Mouse (Mus musculus) stomach, embryonic 16.5 days (tissue): ENCODE results near the gene Srpr. TPM values are rescaled to one million over a fixed set of nuclear protein-coding genes. Genes with fewer than 3 reads are reported as not detected.

ENCODE experiments used
- ATAC-seq: fragments of 200-750 bp; cut with Nextera tagmentation; 2 replicates; pipeline ENCODE4 v1.8.0; 2017; ENCODE audit warnings: moderate number of reproducible peaks, moderate TSS enrichment; ENCODE audit not compliant: insufficient read depth, low FRiP score
- H3K27ac ChIP-seq: fragments of 300-500 bp; sonication (generic); 2 replicates; pipeline ENCODE4 v1.5.1; 2014; ENCODE audit warnings: low read length
- H3K27me3 ChIP-seq: fragments of 300-500 bp; sonication (generic); 2 replicates; pipeline ENCODE4 v1.6.1; 2014; ENCODE audit warnings: low read length, control low read depth, mixed read lengths; ENCODE audit not compliant: control insufficient read depth, insufficient read depth
- H3K36me3 ChIP-seq: fragments of 300-500 bp; sonication (generic); 2 replicates; pipeline ENCODE4 v1.6.1; 2014; ENCODE audit warnings: low read length; ENCODE audit not compliant: control insufficient read depth, insufficient read depth
- H3K4me1 ChIP-seq: fragments of 300-500 bp; sonication (generic); 2 replicates; pipeline ENCODE4 v1.6.1; 2014; ENCODE audit warnings: low read length, control low read depth, mixed read lengths; ENCODE audit not compliant: control insufficient read depth, insufficient read depth
- H3K4me2 ChIP-seq: fragments of 300-500 bp; sonication (generic); 2 replicates; pipeline ENCODE4 v1.6.1; 2014; ENCODE audit warnings: low read depth, low read length, mixed read lengths
- H3K4me3 ChIP-seq: fragments of 300-500 bp; sonication (generic); replicated peaks from 2 replicates; pipeline ENCODE4 v1.5.1; 2014; ENCODE audit warnings: mild to moderate bottlenecking, low read length
- H3K9ac ChIP-seq: fragments of 300-500 bp; sonication (generic); 2 replicates; pipeline ENCODE4 v1.6.1; 2014; ENCODE audit warnings: low read length
- H3K9me3 ChIP-seq: fragments of 300-500 bp; sonication (generic); replicated peaks from 2 replicates; pipeline ENCODE4 v1.6.1; 2016; ENCODE audit warnings: low read length, control low read depth; ENCODE audit not compliant: control insufficient read depth
- WGBS: fragments of 180-500 bp; shearing (Covaris S2); extraction: QIAGEN DNeasy Blood & Tissue Kit; methylation state at CpG from one replicate; pipeline ENCODE4 v1.1.7; 2014; 5-methylcytosine and 5-hydroxymethylcytosine counted together
- polyA plus RNA-seq: library from polyadenylated mRNA; unstranded; fragments of >200 nt; fragmentation: Nextera tagmentation; extraction: Ambion mirVana; gene quantifications from 2 replicates; pipeline ENCODE4 v1.2.1, GENCODE M21; 2015

Gene Srpr
- polyA plus RNA-seq, 1 experiment from 2014 or later = 143 TPM

- Histone ChIP-seq H3K27me3 (no peaks in the 10 kb centered on the region), H3K4me3 (no peak overlapping the region), H3K27ac (no peak overlapping the region), H3K4me1 (no peaks in the 10 kb centered on the region), H3K4me2 (no peak overlapping the region), H3K9ac (no peak overlapping the region), H3K36me3 (no peaks in the 10 kb centered on the region), H3K9me3 (no peaks in the 10 kb centered on the region)
- ATAC-seq = no peak; the same call in 1 of the 2 replicates
- WGBS = 68% methylated on average over 5 of the region's 5 CpGs
These were observed 35.7 kb upstream of the Srpr start for GRCm38 (mm10) chr9:35164142-35164874.

GRCm38 (mm10) chr9:35166144-35166797 lies 33.7 kb upstream of the Srpr start:
- 29% methylated on average over 3 of the region's 3 CpGs for WGBS
- Histone ChIP-seq H3K27ac (no peak overlapping the region), H3K9me3 (no peaks in the 10 kb centered on the region), H3K4me2 (no peak overlapping the region), H3K4me3 (no peak overlapping the region), H3K9ac (peak overlapping the region; percentile 26; the same call in 1 of the 2 replicates), H3K4me1 (no peaks in the 10 kb centered on the region), H3K27me3 (no peaks in the 10 kb centered on the region), H3K36me3 (0 out of 2 replicates have a peak, but pooled peaks cover 5% of the 10 kb centered on the region)
- ATAC-seq = peak; percentile 57; the same call in 1 of the 2 replicates

DNA sequence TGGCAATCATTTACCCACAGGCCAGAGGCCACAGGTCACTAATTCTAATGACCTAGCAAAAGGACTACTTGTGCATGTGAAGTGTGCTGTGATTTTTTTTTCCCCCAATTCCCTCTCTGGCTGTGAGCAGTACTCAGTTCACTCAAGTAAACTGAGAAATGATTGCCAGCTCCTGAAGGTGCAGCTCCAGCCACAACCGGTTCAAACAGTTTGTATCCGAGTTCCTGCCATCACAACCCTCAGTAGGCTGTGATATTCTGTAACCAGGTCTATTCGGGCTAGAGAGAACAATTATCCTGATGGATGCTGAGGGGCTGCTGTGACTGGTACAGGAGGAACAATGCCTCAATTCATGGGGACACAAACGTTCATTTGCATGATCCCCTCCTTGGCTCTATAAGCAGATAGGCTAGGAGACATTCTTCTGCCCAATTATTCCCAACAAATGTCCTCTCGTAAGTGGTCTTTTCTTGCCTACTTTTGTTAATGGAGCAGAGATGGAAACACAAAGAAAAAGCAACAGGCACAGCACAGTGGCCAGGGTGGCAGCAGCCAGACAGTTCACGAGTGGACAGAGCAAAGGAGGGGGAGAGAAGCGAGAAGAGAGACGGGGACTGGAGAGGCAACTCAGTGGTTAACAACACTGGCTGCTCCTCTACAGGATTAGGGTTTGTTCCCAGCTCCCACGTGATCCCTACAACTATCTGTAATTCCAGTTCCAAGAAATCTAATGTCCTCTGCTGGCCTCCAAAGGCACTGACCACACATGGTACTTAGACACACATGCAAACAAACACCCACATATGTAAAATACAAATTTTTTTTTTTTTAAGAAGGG lies 33.0 kb upstream of the Srpr start:
- Histone ChIP-seq H3K9me3 (no peaks in the 10 kb centered on the region), H3K27me3 (no peaks in the 10 kb centered on the region), H3K4me2 (no peak overlapping the region), H3K9ac (no peak overlapping the region), H3K4me1 (no peaks in the 10 kb centered on the region), H3K27ac (no peak overlapping the region), H3K4me3 (no peak overlapping the region), H3K36me3 (0 out of 2 replicates have a peak, but pooled peaks cover 5% of the 10 kb centered on the region)
- ATAC-seq = no peak
- 57% methylated on average over 9 of the region's 9 CpGs for WGBS

DNA sequence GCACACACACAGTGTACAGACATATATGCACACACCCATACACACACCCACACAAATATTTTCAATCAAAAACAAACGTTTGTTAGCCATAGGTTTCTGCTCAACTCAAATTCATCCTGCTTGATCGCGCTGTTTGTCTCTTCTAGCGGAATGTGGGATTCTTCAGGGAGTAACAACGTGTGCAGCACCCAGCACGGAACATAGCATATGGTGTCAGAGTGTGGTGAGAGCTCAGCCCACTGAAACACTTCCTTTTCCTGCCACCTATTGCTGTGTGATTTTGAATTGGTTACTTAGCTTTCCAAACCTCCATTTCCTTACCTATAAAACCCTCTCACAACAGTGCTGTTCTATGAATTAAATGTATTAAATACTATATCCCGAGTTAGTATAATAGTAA lies 29.9 kb upstream of the Srpr start:
- H3K9me3 ChIP-seq = no peaks in the 10 kb centered on the region
- ATAC-seq = no peak
- H3K36me3 ChIP-seq = 0 out of 2 replicates have a peak, but pooled peaks cover 5% of the 10 kb centered on the region
- no peak overlapping the region for H3K9ac ChIP-seq
- peaks cover 1% of the 10 kb centered on the region for H3K4me1 ChIP-seq
- no peaks in the 10 kb centered on the region for H3K27me3 ChIP-seq
- no peak overlapping the region for H3K27ac ChIP-seq
- 89% methylated on average over 7 of the region's 7 CpGs for WGBS
- no peak overlapping the region for H3K4me3 ChIP-seq
- no peak overlapping the region for H3K4me2 ChIP-seq

- Histone ChIP-seq H3K4me2 (no peak overlapping the region), H3K4me3 (no peak overlapping the region), H3K27ac (no peak overlapping the region), H3K27me3 (no peaks in the 10 kb centered on the region), H3K4me1 (peaks cover 7% of the 10 kb centered on the region), H3K9ac (no peak overlapping the region), H3K9me3 (no peaks in the 10 kb centered on the region), H3K36me3 (0 out of 2 replicates have a peak, but pooled peaks cover 5% of the 10 kb centered on the region)
- no peak for ATAC-seq
- 73% methylated on average over 1 of the region's 1 CpGs for WGBS
These were observed 26.6 kb upstream of the Srpr start for GRCm38 (mm10) chr9:35173331-35173730.

DNA sequence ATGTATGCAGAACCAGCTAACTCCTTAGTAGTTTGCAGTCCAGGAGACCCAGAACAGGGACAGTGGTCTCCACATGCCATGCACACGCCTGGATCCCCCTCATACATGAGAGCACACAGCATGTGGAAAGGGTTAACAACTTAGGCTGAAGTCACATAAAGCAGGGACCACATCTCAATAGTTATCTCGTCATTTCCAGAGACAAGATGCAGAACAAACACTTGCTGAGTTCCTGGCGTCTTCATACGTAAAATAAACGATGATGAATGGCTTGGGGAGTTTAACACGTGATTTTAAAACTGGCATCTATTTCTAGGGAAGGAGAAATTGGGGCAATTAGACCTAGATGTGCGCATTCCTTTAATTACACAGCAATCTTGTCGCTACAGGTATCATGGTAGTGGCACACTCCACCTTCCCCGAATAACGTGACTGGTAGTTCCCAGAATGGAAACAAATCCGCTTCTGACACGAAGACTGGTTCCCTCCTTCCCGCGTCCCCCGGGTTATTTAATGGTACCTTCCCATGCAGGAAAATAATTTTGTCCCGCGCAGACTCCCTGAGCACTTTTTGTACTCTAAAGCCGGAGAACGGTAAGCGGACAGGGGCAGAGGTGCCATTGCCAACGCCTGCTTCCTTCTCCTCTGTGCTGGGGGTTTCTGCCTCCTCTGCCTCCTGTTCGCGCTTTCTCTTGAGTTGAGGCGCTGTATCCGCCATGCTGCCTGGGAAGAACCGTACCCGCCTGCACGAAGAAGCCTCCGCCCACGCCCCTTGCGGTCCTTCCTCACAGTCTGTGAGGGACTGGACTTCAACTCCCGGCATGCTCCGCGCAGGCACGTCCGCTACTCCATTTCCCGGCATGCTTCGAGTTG lies 24.5 kb upstream of the Srpr start, which contains the start of gene Dcps:
Gene Dcps (minus strand): TSS at position 811 of the 873 bp plus-strand sequence.
- under 1% methylated on average over 38 of the region's 38 CpGs for WGBS
- peak within 1 kb of the TSS; percentile 77 for H3K9ac ChIP-seq
- no peaks in the 10 kb centered on the region for H3K27me3 ChIP-seq
- H3K4me2 ChIP-seq = peak within 1 kb of the TSS; percentile 92
- H3K4me3 ChIP-seq = peak within 1 kb of the TSS; percentile 78
- 0 out of 2 replicates have a peak, but pooled peaks cover 5% of the 10 kb centered on the region for H3K36me3 ChIP-seq
- H3K9me3 ChIP-seq = no peaks in the 10 kb centered on the region
- ATAC-seq = peak; percentile 99
- peak within 1 kb of the TSS; percentile 89 for H3K27ac ChIP-seq
- peaks cover 7% of the 10 kb centered on the region for H3K4me1 ChIP-seq

DNA sequence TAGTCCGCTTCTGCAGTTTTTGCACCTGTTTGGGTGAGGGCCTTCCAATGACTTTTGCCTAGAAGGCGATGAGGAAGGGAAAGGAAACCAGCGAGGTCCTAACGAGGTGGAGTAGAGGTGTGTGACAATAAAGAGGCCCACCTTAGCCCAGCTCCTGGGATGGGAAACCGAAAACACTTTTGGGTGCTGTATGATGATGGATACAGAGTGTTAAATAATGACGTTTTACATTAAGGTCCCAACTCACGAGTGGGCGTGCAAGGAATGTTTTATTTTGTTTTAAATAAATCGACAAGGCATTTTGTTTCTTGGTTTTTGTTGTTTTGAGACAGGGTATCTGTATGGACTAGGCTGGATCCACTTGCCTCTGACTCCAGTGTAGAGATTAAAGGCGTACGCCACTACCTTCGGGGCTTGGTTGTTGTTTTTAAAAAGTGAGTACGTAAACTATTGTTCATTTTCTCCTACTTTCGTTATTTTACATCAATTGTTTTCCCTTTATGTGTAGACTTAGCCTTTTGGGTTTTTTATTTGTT lies 23.8 kb upstream of the Srpr start:
- H3K4me3 ChIP-seq = peak overlapping the region; percentile 78
- no peaks in the 10 kb centered on the region for H3K27me3 ChIP-seq

DNA sequence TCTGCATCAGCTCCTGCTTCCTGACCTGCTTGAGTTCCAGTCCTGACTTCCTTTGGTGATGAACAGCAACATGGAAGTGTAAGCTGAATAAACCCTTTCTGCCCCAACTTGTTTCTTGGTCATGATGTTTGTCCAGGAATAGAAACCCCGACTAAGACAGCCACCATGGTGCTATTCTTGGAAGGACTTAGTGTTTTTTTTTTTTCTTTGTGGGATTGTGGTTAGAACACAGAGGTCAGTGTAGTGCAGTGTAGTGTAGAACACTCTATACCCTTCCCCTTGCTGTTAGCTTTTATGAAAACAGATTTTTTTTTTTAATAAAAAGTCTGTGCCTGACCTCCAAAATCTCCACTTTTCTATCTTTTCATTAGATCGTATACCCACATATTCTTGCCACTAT lies 17.1 kb upstream of the Srpr start:
- WGBS = 71% methylated on average over 2 of the region's 2 CpGs
- Histone ChIP-seq H3K4me1 (no peaks in the 10 kb centered on the region), H3K4me3 (no peak overlapping the region), H3K9me3 (no peaks in the 10 kb centered on the region), H3K36me3 (no peaks in the 10 kb centered on the region), H3K27me3 (no peaks in the 10 kb centered on the region), H3K27ac (no peak overlapping the region), H3K4me2 (no peak overlapping the region), H3K9ac (no peak overlapping the region)
- ATAC-seq = no peak

More for the DNA sequence above, 23.8 kb upstream of the Srpr start:
- no peak for ATAC-seq
- H3K36me3 ChIP-seq = no peaks in the 10 kb centered on the region
- H3K4me2 ChIP-seq = peak overlapping the region; percentile 92
- H3K9ac ChIP-seq = peak overlapping the region; percentile 17; the same call in 1 of the 2 replicates
- 47% methylated on average over 14 of the region's 14 CpGs for WGBS
- H3K27ac ChIP-seq = no peak overlapping the region
- H3K4me1 ChIP-seq = peaks cover 7% of the 10 kb centered on the region
- H3K9me3 ChIP-seq = no peaks in the 10 kb centered on the region
